Mouse (Mus musculus) brain, embryonic 14.5 days (tissue): ENCODE data around the gene Lemd2.

Source experiments
- CTCF ChIP-seq: fragments of 200-500 bp; IDR thresholded peaks from 2 replicates; pipeline ENCODE4 v1.5.1; 2012; ENCODE audit warnings: inconsistent platforms, mild to moderate bottlenecking, moderate library complexity, borderline replicate concordance; ENCODE audit not compliant: insufficient read depth, insufficient read length; ENCODE audit errors: extremely low read depth
- POLR2A ChIP-seq: fragments of 200-500 bp; IDR thresholded peaks from 2 replicates; pipeline ENCODE4 v1.6.1; 2012; ENCODE audit warnings: mild to moderate bottlenecking, inconsistent platforms, borderline replicate concordance; ENCODE audit not compliant: poor library complexity, insufficient read depth, insufficient read length, severe bottlenecking; ENCODE audit errors: extremely low read depth

DNA sequence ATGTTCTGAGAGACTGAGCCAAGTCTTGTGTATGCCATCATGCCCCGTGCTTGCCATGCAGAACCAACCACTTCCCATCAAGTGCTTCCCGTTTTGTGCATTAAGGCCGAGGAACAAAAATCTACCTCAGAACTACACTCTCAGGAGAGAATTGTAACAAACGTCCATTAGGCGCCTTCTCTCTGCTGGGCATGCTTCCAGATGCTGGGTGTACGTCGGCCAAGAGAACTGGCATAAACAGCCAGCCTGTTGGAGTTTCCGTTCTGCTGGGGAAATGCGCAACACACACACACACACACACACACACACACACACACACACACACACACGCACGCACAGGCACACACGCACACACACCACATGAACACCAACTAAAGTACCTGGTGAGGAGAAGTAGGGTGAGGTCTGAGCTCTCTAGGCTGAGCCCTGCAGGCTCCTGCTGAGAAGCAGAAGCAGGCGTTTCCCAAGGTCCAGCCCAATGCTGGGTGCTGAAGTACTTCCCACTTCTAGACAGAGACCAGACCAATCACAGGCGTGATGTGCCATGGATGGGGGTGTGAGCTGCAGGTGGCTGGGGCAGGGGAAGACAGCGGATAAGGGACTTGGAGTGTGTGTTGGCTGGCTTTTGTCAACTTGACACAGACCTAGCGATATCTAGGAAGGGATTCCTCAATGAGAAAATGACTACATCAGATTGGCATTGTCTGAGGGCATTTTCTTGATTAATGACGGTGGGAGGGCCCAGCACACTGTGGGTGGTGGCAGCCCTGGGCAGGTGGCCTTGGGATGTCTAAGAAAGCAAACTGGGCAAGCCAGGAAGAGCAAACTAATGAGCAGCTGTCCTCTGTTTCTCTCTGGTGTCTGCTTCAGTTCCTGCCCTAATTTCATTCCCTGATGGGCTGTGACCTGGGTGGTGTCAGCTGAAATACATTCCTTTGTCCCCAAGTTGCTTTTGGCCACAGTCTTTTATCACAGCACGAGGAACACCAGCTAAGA, 38.2 kb upstream of the Lemd2 start:
- TF ChIP-seq POLR2A (no peak), CTCF (no peak)
